Mouse (Mus musculus): ENCODE data around the gene H2-D1.
"Not testable (repeated sequence)": the region's sequence is repeated elsewhere in the genome, so short reads cannot be mapped to it uniquely, and the experiment has no call there.

The H2-D1 gene

DNA sequence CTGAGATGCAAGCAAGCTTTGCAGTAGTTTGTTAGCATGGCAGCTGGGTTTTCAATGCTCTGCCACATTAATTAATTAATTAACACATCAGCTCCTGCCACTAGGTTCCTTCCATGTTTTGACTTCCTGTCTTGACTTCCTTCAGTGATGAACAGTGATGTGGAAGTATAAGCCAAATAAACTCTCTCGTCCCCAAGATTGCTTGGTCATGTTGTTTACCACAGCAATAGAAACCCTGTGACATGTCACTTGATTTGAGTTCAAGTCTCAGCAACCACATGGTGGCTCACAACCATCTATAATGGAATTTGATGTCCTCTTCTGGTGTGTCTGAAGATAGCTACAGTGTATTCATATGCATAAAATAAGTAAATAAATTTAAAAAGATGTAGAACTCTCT lies 5.2 kb upstream of the H2-D1 start:
- no peak for DNase-seq

GRCm38 (mm10) chr17:35257824-35258491 lies 4.6 kb upstream of the H2-D1 start:
- peak; percentile 92 to 95 for DNase-seq

GRCm38 (mm10) chr17:35258492-35259478 lies 3.7 kb upstream of the H2-D1 start:
- DNase-seq = peak; percentile 81

- no peak for DNase-seq
Measured at GRCm38 (mm10) chr17:35259621-35260020, 2.9 kb upstream of the H2-D1 start.

DNA sequence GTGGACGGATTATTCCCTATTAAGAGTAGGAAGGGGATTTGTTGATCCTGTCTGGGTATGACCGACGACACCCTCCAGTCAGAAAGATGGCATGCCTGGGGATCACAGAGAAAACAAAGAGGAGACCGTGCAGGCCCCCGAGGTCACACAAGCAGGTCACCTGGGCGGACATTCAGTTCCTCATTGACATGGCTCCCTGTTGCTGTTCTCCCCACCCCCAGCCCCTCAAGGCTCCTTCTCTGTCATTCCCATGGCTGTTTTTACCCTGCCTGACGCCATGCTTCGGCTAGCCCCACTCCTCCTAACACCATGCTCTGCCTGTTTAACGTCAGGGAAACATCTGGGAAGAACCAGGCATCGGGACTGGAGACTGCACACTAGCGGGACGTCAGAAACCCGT lies 879 bp upstream of the H2-D1 start:
- DNase-seq = no peak

- DNase-seq = peak in 1 of 2 experiments; percentile 31
Measured at GRCm38 (mm10) chr17:35263523-35263883, 973 bp downstream of the H2-D1 start.

DNA sequence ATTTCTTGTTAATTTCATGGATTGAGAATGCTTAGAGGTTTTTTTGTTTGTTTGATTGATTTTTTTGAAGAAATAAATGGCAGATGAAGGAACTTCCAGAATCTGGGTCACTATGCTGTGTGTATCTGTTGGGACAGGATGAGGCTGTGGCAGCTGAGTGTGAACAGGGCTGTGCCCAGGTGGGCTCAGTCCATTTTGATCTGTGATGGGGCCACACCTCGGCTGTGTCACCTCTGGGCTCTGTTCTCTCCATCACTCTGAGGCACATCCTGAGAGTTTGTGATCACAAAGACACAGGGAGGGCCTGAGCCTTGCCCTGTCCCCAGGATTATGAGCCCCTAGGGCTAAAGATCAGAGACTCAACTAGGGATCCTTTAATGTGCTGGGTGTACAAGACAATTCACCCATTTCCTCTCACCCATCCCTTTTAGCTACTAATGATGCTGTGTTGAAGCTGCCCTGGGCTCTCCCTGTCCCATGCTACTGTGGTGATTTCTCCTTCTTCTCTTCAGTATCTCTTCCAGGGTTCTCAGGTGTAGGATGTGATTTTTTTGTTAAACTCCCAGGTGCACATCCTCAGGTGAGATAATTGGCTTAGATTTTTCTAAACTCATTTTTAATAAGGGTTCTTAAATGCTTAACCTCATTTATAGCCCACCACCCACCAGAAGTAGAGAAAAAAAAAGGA lies 5.0 kb downstream of the H2-D1 start:
- no peak for DNase-seq

DNA sequence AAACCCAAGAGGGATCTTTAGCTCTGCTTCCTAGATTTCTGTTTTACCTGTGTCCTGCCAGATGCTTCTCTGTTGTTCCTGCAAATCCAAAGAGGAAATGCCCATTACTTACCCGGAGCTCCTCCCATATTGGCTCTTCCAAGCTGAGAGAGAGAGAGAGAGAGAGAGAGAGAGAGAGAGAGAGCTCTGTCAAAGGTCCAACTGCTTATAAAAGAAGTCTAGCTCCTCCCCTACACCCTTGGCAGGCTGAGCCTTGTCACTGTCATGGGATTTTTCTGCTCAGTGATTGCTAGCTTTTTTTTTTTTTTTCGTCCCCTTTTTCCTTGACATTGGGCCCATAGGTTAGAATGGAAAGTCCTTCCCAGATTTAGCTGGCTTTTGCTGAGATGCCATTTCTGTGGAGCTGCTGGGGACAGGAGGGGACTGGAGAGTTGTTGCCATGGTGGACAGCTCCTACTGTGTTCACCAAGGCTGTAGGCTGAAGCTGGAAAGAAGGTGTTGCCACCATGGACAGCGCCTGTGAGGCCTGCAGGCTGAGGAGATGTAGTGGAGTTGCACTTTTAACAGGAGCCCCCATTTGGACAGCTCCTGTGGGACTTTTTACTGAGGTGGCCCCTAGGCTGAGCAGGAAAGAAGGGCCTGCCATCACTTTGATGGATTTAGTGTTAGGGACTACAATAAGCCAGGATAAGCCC lies 7.3 kb downstream of the H2-D1 start:
- peak; percentile 60 to 67 for DNase-seq

DNA sequence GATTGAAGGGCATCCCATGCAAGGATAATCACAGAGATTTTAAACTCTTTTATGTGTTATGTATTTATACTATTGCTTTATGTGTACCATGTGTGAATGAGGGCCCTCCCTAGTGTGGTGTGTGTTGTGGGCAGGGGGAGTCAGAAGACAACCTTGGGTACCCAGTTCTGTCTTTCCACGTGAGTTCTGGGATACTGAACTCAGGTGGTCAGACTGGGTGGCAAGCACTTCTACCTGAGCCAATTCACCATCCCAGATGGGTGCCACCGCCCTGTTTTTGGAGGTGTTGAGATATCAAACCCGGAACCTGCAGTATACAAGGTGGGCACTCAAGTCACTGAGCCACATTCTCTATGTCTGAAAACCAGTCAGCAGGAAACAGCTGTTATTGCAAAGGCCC lies 9.7 kb downstream of the H2-D1 start:
- peak in 1 of 2 experiments; percentile 11 for DNase-seq

DNA sequence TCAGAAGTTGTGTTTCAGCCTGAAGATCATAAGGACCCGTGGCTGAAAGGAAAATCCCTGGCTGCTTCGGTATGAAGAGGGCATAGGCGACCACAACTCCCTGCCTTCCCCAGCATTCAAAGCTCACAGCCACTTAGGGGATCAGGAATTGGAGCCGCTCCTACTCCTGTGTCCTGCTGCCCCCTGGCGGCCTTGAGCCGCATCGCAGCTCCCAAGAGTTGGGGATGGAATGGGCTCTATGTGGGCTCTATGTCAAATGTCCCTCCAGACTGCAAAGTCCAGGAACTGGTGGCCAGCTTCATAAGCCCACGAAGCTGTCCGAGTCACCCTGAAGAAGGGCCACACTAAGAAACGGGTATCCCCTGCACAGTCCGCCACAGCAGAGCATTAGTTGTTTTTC lies 12.2 kb downstream of the H2-D1 start:
- peak; percentile 82 to 89 for DNase-seq

DNA sequence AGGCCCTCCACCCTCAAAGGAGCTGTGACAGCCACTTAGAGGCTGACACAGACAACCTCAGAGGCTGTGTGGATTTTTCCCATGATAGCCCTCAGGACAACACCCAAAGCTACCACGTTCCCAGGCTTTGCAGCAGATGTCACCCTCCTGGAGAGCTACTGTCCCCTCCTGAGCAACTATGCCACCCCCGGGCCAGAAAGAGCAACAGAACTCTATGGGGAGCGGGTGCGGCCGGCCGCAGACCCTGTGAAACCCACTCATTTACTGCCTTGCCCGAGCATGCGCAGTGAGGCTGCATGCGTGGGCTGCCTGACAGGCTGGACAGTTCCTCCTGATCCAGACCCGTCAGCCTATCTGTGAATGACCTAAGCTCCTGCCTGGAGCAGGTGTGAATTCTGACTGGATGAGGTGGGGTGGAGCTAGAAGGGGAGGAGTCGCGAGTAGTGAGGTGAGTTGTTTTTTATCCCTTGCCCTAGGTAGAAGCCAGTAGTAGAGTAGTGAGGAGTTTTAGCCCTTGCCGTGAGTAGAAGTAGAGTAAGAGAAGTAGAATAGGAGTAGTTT lies 13.9 kb downstream of the H2-D1 start:
- DNase-seq = no peak

DNA sequence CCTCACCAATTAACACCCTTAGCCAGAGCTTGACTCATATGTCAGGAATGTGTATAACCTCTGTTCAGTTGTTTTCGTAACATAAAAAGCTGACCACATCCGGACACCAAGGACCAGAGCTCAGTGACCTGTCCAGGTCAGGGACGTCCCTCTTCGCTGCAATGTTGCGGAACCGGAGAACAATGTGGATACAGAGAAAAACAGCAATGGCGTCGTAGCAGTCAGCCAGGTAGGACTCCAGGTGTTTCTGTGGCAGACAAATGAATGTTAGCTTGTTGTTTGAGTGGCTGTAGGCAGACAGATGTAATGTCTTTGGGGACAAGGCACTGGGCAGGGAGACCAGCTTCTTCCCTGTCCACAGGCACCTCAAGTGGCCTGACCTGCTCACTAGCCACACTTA lies 15.5 kb downstream of the H2-D1 start:
- no peak for DNase-seq

- no peak for DNase-seq
Measured at GRCm38 (mm10) chr17:35278957-35279688, 16.6 kb downstream of the H2-D1 start.

DNA sequence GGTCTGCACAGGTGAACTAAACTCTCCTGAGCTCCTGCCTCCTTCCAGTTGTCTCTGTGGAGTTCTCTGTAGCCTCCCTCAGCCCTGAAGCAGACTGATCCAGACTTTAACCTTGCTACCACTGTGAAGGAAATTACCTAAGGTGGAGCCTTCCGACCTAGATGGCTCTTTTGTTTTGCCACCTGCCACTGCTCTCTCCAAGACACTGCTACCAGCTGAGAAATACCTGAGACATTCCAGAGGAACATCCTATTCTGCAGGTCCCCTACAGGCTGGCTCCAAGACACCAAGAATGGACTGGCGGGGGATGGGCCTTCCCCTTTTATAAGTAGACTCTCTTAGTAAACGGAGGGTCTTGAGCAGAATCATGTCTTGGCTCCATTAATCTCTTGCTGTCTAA lies 17.7 kb downstream of the H2-D1 start:
- no peak for DNase-seq

DNA sequence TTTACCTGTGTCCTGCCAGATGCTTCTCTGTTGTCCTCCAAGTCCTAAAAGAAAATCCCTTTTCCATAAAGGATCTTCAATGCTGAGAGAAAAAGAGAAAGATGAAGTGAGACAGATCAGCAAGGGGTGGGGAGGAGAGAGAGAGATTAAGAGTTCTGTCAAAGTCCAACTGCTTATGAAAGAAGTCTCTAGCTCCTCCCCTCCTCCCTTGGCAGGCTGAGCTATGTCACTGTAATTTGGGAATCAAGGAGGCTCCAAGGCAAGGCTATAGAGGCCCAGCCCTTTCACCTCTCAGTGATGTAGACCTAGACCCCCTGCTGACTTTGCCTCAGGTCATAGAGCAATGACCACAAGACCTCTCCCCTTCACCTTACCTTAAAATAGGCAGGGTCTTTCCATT lies 22.9 kb downstream of the H2-D1 start:
- no peak for DNase-seq

DNA sequence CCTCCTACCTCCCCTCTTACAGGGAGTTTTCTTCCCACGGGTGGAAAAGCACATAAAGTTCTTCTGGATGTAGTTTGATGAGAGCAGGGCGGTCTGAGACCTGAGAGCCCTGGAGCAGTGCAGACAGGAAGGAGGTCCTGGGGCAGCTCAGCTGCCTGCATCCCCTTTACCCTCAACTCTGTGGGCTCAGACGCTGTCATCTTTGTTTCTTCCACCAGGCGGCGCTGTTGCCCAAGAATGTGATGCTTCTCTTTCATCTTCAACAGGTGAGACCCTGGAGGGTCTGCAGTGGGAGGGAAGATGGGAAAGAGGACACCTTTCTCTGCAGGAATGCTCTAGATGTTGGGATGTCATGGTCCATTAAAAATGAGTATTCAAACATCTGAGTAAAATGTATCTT lies 33.3 kb downstream of the H2-D1 start:
- peak; percentile 50 to 75 for DNase-seq

DNA sequence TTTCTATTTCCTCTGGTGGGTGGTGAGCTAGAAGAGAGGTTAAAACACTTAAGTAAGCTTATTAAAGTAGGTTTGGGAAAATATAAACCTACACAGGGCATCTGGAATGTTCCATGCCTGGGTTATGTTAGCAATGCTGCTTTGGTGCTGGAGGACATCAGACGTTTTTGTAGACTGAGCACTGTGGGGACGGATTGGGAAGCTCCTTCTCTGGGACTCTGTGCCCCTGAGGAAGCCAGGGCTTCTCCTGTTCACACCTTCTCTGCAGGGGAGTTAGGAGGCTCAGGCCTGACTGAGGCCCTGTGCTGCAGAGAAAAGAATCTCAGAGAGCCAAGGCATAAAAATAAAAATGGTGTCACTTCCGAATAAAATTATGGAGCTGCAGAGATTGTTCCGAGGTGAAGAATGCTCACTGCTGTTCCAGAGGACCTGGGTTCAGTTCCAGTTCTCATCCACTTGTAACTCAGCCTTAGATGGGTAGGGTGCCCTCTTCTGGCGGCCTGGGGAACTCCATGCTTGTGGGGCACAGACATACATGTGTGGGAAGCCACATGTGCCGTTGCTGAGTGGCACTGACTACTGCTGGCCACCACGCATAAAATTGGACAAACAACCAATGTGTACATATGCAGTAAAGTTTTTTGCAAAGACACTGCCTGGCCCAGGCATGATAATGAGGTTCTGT lies 37.9 kb downstream of the H2-D1 start:
- not testable (repeated sequence) for DNase-seq

DNA sequence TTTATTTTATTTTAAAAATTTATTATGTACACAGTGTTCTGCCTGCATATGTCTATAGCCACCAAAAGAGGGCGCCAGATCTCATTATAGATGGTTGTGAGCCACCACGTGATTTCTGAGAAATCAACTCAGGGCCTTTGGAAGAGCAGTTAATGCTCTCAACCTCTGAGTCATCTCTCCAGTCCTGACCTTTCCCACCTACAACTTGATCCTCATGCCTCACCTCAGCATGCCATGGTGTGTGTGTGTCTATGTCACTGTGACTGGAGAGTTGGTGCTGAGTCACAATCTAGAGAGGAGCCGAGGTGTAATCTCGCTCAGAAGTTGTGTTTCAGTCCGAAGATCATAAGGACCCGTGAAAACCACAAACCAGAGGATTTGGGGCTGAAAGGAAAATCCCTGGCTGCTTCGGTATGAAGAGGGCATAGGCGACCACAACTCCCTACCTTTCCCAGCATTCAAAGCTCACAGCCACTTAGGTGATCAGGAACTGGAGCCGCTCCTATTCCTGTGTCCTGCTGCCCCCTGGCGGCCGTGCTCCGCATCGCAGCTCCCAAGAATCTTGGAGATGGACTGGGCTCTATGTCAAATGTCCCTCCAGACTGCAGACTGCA lies 39.2 kb downstream of the H2-D1 start:
- peak; percentile 82 to 92 for DNase-seq

DNA sequence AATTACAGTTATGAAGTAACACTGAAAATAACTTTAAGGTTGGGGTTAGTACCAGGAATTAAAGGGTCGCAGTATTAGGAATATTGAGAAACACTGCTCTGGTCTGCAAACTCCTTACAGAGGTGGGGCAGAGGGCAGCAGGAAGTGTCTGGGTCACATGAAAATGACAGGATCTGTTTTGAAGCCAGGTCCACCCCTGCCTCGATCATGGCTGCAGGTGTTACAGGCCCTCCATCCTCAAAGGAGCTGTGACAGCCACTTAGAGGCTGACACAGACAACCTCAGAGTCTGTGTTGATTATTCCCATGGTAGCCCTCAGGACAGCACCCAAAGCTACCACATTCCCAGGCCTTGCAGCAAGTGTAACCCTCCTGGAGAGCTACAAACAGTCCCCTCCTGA lies 40.7 kb downstream of the H2-D1 start:
- no peak for DNase-seq

- DNase-seq = no peak
Measured at GRCm38 (mm10) chr17:35303756-35304350, 41.3 kb downstream of the H2-D1 start.

All from lung, postnatal 4 days (tissue).